Mouse (Mus musculus): Measurements from ENCODE around the gene Aktip. TPM values are rescaled to one million over a fixed set of nuclear protein-coding genes. Genes with fewer than 3 reads are reported as not detected.

Gene Aktip
- total and polyA plus RNA-seq, 3 experiments: 9.3 to 13.4 (median 13.3) TPM

- H3K4me2 ChIP-seq (ENCODE audit: insufficient read depth, low read depth, poor library complexity, severe bottlenecking): no peak overlapping the region
Observed at GRCm38 (mm10) chr8:91148643-91149178, 51.1 kb downstream of the Aktip start.

DNA sequence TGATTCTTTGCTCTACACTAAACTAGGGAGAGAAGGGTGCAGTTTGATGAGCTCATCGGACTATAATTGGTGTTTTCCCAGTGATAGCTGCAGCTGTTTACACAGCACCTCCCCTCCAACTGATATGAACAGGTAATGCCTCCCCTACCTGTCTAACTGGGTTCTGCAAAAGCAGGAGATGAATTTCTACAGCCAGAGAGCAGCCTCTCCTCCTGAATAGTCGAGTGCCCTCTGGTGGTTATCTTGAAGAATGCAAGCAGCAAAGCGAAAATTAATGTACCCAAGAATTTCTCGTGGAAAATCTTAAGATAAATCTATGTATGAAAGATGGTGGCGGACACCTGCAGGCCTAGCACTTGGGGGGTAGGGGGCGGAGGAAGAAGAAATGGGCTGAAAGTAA lies 52.1 kb downstream of the Aktip start:
- peak; percentile 51 for DNase-seq (ENCODE audit: extremely low read depth)
- Histone ChIP-seq H3K36me3 (replicated peaks in 1 of 2; ENCODE audit: control insufficient read depth in 1 of 2, insufficient read depth in 1 of 2, low read length in 1 of 2) (no peaks in the 10 kb centered on the region), H3K9ac (ENCODE audit: insufficient read depth, low read depth) (no peak overlapping the region), H3K9me3 (replicated peaks; ENCODE audit: low read length) (peaks cover 8% of the 10 kb centered on the region), H3K4me1 (ENCODE audit: control insufficient read depth in 1 of 2, insufficient read depth in 2 of 2) (peaks cover 0 to 2% of the 10 kb centered on the region in 2 experiments; a peak in 1 of 4 replicates), H3K4me2 (ENCODE audit: insufficient read depth, low read depth, poor library complexity, severe bottlenecking) (peak overlapping the region; percentile 51; the same call in 1 of the 2 replicates), H3K27ac (ENCODE audit: insufficient read depth, low read depth) (no peak overlapping the region), H3K79me2 (replicated peaks; ENCODE audit: control insufficient read depth, extremely low read depth, insufficient read depth, poor library complexity, severe bottlenecking) (no peaks in the 10 kb centered on the region), H3K4me3 (replicated peaks in 1 of 3; ENCODE audit: low read depth in 2 of 3, low read length in 2 of 3, poor library complexity in 1 of 3) (peak overlapping the region in 2 of 3 experiments; percentile 21 to 28), H3K27me3 (replicated peaks) (no peaks in the 10 kb centered on the region)
- in situ Hi-C loops (cut with MboI; ENCODE audit: low pct_ligation_motif_present, low pct_unique_long_range_greater_than_20kb, low sequenced_read_pairs) (no loop called here), dilution Hi-C loops (cut with MboI; ENCODE audit: extremely low pct_ligation_motif_present, extremely low pct_unique_long_range_greater_than_20kb, low sequenced_read_pairs) (no loop called here)
- no peak for TF ChIP-seq ZKSCAN1 (IDR thresholded peaks at IDR 0.05; ENCODE audit: borderline replicate concordance, low read depth, low read length)
- no peak for TF ChIP-seq UBTF (IDR thresholded peaks at IDR 0.05; ENCODE audit: low read depth, low read length)
- peak; percentile 70 for TF ChIP-seq RAD21 (IDR thresholded peaks at IDR 0.05; ENCODE audit: low read depth, low read length)
- TF ChIP-seq TBP (conservative IDR thresholded peaks at IDR 0.05; ENCODE audit: low read depth, low read length): no peak
- no peak for TF ChIP-seq NELFE (IDR thresholded peaks at IDR 0.05; ENCODE audit: low read depth, low read length)
- no peak for TF ChIP-seq MAX (IDR thresholded peaks at IDR 0.05; ENCODE audit: low read length)
- peak; percentile 59 for TF ChIP-seq SMC3 (IDR thresholded peaks at IDR 0.05; ENCODE audit: low read depth, low read length)
- TF ChIP-seq CTCF (conservative IDR thresholded peaks at IDR 0.05 in 1 of 2, IDR thresholded peaks at IDR 0.05 in 1 of 2; ENCODE audit: low read depth in 2 of 2, low read length in 2 of 2): peak; percentile 85 to 92
- TF ChIP-seq BHLHE40 (IDR thresholded peaks at IDR 0.05; ENCODE audit: low read depth, low read length): no peak
- no peak for TF ChIP-seq CHD2 (IDR thresholded peaks at IDR 0.05; ENCODE audit: low read length)

More at GRCm38 (mm10) chr8:91148643-91149178, 51.1 kb downstream of the Aktip start:
- no peak overlapping the region for H3K27ac ChIP-seq (ENCODE audit: insufficient read depth, low read depth)
- peaks cover 0 to 2% of the 10 kb centered on the region in 2 experiments; a peak in 1 of 4 replicates for H3K4me1 ChIP-seq (ENCODE audit: control insufficient read depth in 1 of 2, insufficient read depth in 2 of 2)
- no peak for DNase-seq (ENCODE audit: extremely low read depth)
- H3K9ac ChIP-seq (ENCODE audit: insufficient read depth, low read depth): no peak overlapping the region
- H3K9me3 ChIP-seq (replicated peaks; ENCODE audit: low read length): peaks cover 7% of the 10 kb centered on the region
- H3K36me3 ChIP-seq (replicated peaks in 1 of 2; ENCODE audit: control insufficient read depth in 1 of 2, insufficient read depth in 1 of 2, low read length in 1 of 2): no peaks in the 10 kb centered on the region
- H3K4me3 ChIP-seq (replicated peaks in 1 of 3; ENCODE audit: low read depth in 2 of 3, low read length in 2 of 3, poor library complexity in 1 of 3): no peak overlapping the region
- dilution Hi-C loops (cut with MboI; ENCODE audit: extremely low pct_ligation_motif_present, extremely low pct_unique_long_range_greater_than_20kb, low sequenced_read_pairs): no loop called here
- TF ChIP-seq PAX5 (IDR thresholded peaks at IDR 0.05; ENCODE audit: low read length): no peak
- no peak for TF ChIP-seq SMC3 (IDR thresholded peaks at IDR 0.05; ENCODE audit: low read depth, low read length)
- no peak for TF ChIP-seq RCOR1 (conservative IDR thresholded peaks at IDR 0.05; ENCODE audit: low read depth, low read length)
- no peak for TF ChIP-seq RAD21 (IDR thresholded peaks at IDR 0.05; ENCODE audit: low read depth, low read length)
- TF ChIP-seq NELFE (IDR thresholded peaks at IDR 0.05; ENCODE audit: low read depth, low read length): no peak
- no peak for TF ChIP-seq MAX (IDR thresholded peaks at IDR 0.05; ENCODE audit: low read length)
- no peaks in the 10 kb centered on the region for H3K79me2 ChIP-seq (replicated peaks; ENCODE audit: control insufficient read depth, extremely low read depth, insufficient read depth, poor library complexity, severe bottlenecking)
- H3K27me3 ChIP-seq (replicated peaks): no peaks in the 10 kb centered on the region
- in situ Hi-C loops (cut with MboI; ENCODE audit: low pct_ligation_motif_present, low pct_unique_long_range_greater_than_20kb, low sequenced_read_pairs): no loop called here

DNA sequence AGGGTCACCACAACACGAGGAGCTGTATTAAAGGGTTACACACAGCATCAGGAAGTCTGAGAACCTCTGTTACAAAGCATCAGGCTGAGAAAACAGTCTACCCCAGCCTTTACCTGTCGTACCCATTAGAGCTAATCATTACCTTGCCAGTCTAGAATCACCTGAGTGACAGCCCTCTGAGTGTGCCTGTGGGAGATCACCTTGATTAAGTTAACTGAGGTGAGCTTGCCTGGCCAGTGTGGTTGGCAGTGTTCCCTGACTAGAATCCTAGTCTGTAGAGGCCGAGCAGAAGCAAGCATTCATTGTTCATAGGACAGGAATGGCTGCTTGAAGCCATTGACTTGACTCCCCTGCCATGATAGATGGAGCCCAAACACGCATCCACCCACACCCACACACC lies 58.9 kb downstream of the Aktip start:
- H3K4me2 ChIP-seq (ENCODE audit: insufficient read depth, low read depth, poor library complexity, severe bottlenecking): no peak overlapping the region
- no peaks in the 10 kb centered on the region for H3K27me3 ChIP-seq (replicated peaks)
- no peak overlapping the region for H3K27ac ChIP-seq (ENCODE audit: insufficient read depth, low read depth)
- no peak for DNase-seq (ENCODE audit: extremely low read depth)
- dilution Hi-C loops (cut with MboI; ENCODE audit: extremely low pct_ligation_motif_present, extremely low pct_unique_long_range_greater_than_20kb, low sequenced_read_pairs): no loop called here
- 0 out of 4 replicates have a peak, but pooled peaks cover 0 to 2% of the 10 kb centered on the region in 2 experiments for H3K4me1 ChIP-seq (ENCODE audit: control insufficient read depth in 1 of 2, insufficient read depth in 2 of 2)
- no peaks in the 10 kb centered on the region for H3K36me3 ChIP-seq (replicated peaks in 1 of 2; ENCODE audit: control insufficient read depth in 1 of 2, insufficient read depth in 1 of 2, low read length in 1 of 2)
- H3K9ac ChIP-seq (ENCODE audit: insufficient read depth, low read depth): no peak overlapping the region
- no peak overlapping the region for H3K4me3 ChIP-seq (replicated peaks in 1 of 3; ENCODE audit: low read depth in 2 of 3, low read length in 2 of 3, poor library complexity in 1 of 3)
- H3K79me2 ChIP-seq (replicated peaks; ENCODE audit: control insufficient read depth, extremely low read depth, insufficient read depth, poor library complexity, severe bottlenecking): no peaks in the 10 kb centered on the region
- TF ChIP-seq ELF1 (IDR thresholded peaks at IDR 0.05; ENCODE audit: low read depth, low read length) (no peak), GABPA (IDR thresholded peaks at IDR 0.05; ENCODE audit: insufficient replicate concordance, low read depth, low read length) (no peak)
- H3K9me3 ChIP-seq (replicated peaks; ENCODE audit: low read length): peaks cover 13% of the 10 kb centered on the region
- in situ Hi-C loops (cut with MboI; ENCODE audit: low pct_ligation_motif_present, low pct_unique_long_range_greater_than_20kb, low sequenced_read_pairs): no loop called here
